Mouse (Mus musculus) Patski (cell line): ENCODE measurements around the gene Stx6. TPM values are rescaled to one million over a fixed set of nuclear protein-coding genes. Genes with fewer than 3 reads are reported as not detected.
A peak's percentile ranks its signal among the peaks of the same experiment; 100 is the strongest.
"Not testable (repeated sequence)": the region's sequence is repeated elsewhere in the genome, so short reads cannot be mapped to it uniquely, and the experiment has no call there.

Experiments used
- ATAC-seq: fragments of 100-300 bp; one replicate; pipeline ENCODE4 v1.8.0; 2021
- CTCF ChIA-PET: fragments of 350-600 bp; sonication (Branson Sonifier 250); formaldehyde crosslinking; loops from one replicate; lab custom pipeline; 2022; ENCODE audit warnings: inconsistent platforms; lab: Charles Lee
- POLR2A ChIA-PET: fragments of 350-600 bp; sonication (Branson Sonifier 250); formaldehyde crosslinking; loops from one replicate; lab custom pipeline; 2022; ENCODE audit warnings: antibody characterized with exemption, inconsistent platforms; lab: Charles Lee
- DNase-seq: peaks from one replicate; pipeline ENCODE4 v3.0.0-alpha.2; 2011; ENCODE audit warnings: low read depth, low spot score
- H3K27me3 ChIP-seq: fragments of 371-371 bp; one replicate; pipeline ENCODE4 v1.5.1; 2021
- CTCF ChIP-seq: fragments of 100-300 bp; IDR thresholded peaks from one replicate; pipeline ENCODE4 v1.5.1; 2021
- in situ Hi-C: fragments of 300-500 bp; cut with MboI; formaldehyde crosslinking; loops from 3 replicates; pipeline ENCODE4 v1.11.1; 2018; ENCODE audit warnings: low pct_unique_long_range_greater_than_20kb, mixed read lengths
- polyA plus RNA-seq: library from polyadenylated mRNA; unstranded; gene quantifications from one replicate; pipeline ENCODE4 v1.2.3, GENCODE M21; 2021

Gene Stx6
- polyA plus RNA-seq, 1 experiment from 2014 or later = 52.1 TPM

DNA sequence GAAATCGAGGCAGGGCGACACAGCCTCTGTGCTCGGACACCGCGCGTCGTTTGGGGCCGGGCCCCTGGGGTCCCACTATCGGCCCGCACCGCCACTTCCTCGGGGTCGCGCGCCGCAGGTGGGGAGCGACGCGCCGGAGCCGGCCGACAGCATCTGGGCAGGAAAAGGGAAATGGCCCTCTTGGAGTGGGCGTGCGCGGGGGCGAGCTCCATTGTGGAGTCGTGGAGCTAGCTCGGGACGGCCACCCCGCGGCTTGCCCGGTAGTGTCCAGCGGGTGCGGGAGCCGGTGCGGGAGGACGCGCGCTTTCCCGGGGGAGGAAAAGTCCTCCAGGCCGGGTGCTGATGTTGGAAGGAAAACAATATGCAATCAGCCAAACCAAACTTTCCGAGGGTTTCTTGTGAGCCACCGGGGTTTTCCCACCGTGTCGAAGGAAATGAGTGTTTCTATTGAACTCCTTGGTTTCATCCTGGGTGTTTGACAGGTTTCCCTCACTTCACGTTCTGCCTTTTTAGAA, 512 bp downstream of the Stx6 start:
- in situ Hi-C loops = no loop called here
- CTCF ChIA-PET = no interaction called here
- H3K27me3 ChIP-seq = no peaks in the 10 kb centered on the region
- DNase-seq = no peak
- no peak for TF ChIP-seq CTCF
- POLR2A ChIA-PET = interaction anchor here (0.7 to 1.0 kb wide), 2 partner anchors 62 to 759 kb away, joined by 5 to 6 read pairs; no protein-coding TSS in a partner anchor
- ATAC-seq = peak; percentile 52

DNA sequence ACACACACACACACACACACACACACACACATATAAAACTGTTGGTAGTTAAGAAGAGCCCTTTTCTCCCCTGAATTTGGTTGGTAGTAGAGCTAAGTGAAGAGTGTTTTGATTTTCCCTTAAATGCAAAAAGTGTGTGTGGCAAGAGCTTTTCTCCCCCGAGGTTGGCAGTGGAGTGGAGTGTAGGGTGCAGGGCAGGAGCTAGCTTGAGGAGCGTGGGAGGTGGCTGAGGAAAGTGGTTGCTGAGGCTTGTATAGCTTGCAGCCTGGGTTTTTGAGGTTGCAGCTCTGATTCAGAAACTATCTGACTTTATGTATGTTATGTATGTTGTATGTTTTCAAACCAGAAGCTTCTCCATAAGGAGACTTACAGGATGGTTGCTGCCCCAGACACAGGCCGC, 8.9 kb downstream of the Stx6 start:
- POLR2A ChIA-PET = no interaction called here
- in situ Hi-C loops = no loop called here
- ATAC-seq (no peak), DNase-seq (no peak)
- CTCF ChIA-PET = interaction anchor here (0.9 to 2.1 kb wide), 3 partner anchors 11 to 15 kb away, joined by 3 to 7 read pairs (median 3); no protein-coding TSS in a partner anchor
- H3K27me3 ChIP-seq = no peaks in the 10 kb centered on the region
- TF ChIP-seq CTCF = no peak

DNA sequence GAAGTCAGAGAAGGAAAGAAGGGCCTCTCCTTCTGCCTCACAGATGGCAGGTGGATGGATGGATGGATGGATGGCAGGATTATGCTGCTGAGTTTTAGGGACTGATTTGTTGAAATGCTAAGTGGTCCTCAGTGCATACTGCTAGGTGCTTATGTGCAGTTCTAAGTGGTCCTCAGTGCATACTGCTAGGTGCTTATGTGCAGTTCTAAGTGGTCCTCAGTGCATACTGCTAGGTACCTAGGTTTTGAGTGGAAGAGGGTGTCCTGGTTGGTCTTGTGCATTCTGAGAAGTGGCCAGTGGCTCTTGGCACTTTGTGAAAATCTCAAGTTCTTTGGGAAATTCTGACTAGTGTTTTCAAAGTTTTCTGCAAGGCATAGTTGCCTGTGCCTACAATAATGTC, 11.4 kb downstream of the Stx6 start:
- no peaks in the 10 kb centered on the region for H3K27me3 ChIP-seq
- POLR2A ChIA-PET = interaction anchor here (0.6 kb wide), 1 partner anchor 142 kb away, joined by 4 read pairs; no protein-coding TSS in a partner anchor
- in situ Hi-C loops = no loop called here
- CTCF ChIA-PET = interaction anchor here (1.6 kb wide), 1 partner anchor 19 kb away, joined by 5 read pairs; no protein-coding TSS in a partner anchor
- DNase-seq = no peak
- TF ChIP-seq CTCF = no peak
- no peak for ATAC-seq

DNA sequence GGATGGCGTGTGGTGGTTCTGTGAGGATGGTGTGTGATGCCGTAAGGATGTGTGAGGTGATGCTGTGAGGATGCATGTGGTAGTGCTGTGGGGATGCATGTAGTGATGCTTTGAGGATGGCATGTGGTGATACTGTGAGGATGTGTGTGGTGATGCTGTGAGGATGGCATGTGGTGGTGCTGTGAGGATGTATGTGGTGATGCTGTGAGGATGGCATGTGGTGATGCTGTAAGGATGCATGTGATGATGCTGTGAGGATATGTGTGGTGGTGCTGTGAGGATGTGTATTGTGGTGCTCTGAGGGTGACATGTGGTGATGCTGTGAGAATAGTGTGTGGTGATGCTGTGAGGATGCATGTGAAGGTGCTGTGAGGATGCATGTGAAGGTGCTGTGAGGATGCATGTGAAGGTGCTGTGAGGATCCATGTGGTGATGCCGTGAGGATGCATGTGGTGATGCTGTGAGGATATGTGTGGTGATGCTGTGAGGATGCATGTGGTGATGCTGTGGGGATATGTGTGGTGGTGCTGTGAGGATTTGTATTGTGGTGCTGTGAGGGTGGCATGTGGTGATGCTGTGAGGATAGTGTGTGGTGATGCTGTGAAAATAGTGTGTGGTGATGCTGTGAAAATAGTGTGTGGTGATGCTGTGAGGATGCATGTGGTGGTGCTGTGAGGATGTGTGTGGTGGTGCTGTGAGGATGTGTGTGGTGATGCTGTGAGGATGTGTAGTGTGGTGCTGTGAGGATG, 14.6 kb downstream of the Stx6 start:
- TF ChIP-seq CTCF = no peak
- DNase-seq = no peak
- no peak for ATAC-seq
- POLR2A ChIA-PET = no interaction called here
- no peaks in the 10 kb centered on the region for H3K27me3 ChIP-seq
- CTCF ChIA-PET = no interaction called here
- in situ Hi-C loops = no loop called here

DNA sequence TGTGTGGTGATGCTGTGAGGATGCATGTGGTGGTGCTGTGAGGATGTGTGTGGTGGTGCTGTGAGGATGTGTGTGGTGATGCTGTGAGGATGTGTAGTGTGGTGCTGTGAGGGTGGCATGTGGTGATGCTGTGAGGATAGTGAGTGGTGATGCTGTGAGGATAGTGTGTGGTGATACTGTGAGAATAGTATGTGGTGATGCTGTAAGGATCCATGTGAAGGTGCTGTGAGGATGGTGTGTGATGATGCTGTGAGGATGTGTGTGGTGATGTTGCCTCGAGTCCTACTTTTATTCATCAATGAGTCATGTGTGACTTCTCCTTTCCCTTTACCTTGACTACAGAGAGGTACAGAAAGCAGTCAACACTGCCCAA, 15.1 kb downstream of the Stx6 start:
- DNase-seq, POLR2A ChIA-PET, ATAC-seq, CTCF ChIA-PET, in situ Hi-C loops, H3K27me3 ChIP-seq: not testable (repeated sequence)

DNA sequence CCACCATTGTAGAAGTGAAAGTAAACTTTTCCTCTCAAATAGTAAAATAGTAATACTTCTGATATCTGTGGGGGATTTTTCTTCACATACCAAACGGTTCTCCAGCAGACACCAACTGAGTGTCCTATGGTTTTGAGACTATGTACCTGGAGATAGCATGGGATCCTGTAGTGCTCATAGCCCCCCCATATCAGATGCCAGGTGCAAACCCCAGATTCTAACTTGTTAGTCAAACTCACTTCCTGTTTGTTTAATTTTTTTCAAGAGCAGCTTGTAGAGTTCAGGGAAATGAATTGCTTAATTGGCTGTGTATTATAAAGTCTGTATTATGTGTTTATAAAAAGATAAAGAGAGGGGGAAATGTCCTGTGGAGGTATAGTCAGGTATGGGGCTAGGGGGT, 15.9 kb downstream of the Stx6 start:
- in situ Hi-C loops = no loop called here
- ChIA-PET CTCF (interaction anchor here (3.7 kb wide), 1 partner anchor 15 kb away, joined by 14 read pairs; no protein-coding TSS in a partner anchor), POLR2A (no interaction called here)
- TF ChIP-seq CTCF = no peak
- no peak for DNase-seq
- no peaks in the 10 kb centered on the region for H3K27me3 ChIP-seq
- no peak for ATAC-seq

DNA sequence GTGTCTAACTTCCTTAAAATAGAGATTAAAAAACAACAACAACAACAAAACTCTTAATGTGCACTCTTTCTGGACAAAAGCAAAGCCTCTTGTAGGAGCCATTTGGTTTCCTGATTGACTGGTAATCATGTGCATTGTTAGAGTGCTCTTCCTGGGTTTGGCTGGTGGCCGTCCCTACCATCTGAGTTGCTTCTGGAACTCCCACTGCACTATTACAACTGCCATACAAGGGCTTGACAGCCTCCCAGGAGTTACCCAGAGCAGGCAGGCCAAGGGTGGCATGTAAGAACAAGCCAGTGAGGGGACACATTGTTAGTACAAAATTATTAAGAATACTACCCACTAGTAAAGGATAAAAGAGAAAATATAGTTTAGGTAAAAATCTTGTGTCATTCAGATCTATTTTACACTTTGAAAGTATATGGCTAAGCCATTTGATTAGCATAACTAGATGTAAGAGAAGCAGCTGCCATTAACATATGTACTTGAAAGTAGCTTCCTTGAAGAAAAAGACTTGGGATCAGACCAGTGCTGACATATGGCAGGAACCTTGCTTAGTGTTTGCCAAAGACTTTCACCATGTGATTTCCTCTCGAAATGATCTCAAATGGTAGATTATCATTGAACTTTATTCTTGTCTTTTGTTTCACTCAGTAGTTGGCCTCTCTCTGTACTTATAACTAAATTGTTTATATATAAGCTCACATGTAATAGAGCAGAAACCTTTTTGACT, 19.8 kb downstream of the Stx6 start:
- ATAC-seq (no peak), DNase-seq (no peak)
- POLR2A ChIA-PET = interaction anchor here (0.6 kb wide), 1 partner anchor 61 kb away, joined by 4 read pairs; no protein-coding TSS in a partner anchor
- no peaks in the 10 kb centered on the region for H3K27me3 ChIP-seq
- CTCF ChIA-PET = interaction anchor here (1.6 kb wide), 1 partner anchor 10 kb away, joined by 7 read pairs; no protein-coding TSS in a partner anchor
- no peak for TF ChIP-seq CTCF
- in situ Hi-C loops = no loop called here

DNA sequence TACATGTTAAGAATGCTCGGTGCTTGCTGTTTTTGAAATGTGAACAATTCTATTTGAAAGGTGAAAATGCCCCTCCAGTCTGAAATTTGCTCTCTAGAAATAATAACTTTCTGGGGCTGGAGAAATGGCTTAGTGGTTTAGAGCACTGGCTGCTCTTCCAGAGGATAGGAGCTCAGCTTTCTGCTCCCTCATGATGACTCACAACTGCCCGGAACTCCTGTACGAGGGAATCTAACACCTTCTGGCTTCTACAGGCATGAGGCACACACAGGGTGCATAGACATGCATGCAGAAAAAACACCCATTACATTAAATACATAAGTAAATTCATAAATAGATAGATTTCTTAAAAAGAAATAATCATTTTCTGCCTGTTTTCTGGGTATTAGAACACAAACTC, 25.7 kb downstream of the Stx6 start:
- TF ChIP-seq CTCF = no peak
- POLR2A ChIA-PET = no interaction called here
- CTCF ChIA-PET = interaction anchor here (1.3 kb wide), 1 partner anchor 9 kb away, joined by 3 read pairs; no protein-coding TSS in a partner anchor
- no peaks in the 10 kb centered on the region for H3K27me3 ChIP-seq
- DNase-seq (no peak), ATAC-seq (no peak)
- in situ Hi-C loops = no loop called here

DNA sequence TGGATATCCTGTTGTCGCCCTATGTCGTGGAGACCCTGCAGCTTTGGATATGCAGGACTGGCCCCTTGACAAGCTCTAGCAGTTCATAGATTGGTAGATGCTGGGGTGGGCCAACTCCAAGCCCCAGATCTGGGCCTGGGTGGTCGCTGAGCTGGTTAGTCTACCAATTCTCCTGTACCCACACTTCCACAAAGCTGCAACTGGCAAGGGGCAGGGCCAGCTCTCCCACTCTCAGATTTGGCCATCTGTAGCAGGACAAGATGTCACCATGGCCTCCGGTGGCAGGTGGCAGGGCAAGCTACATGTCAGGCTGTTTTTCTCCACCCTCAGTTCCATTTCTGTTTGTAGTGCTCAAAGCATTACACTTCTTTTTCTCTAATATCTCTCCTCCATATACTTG, 30.1 kb downstream of the Stx6 start:
- in situ Hi-C loops = no loop called here
- TF ChIP-seq CTCF = no peak
- DNase-seq (no peak), ATAC-seq (no peak)
- no peaks in the 10 kb centered on the region for H3K27me3 ChIP-seq
- ChIA-PET CTCF (interaction anchor here (1.6 to 3.7 kb wide), 2 partner anchors 13 to 19 kb away, joined by 5 to 14 read pairs; no protein-coding TSS in a partner anchor), POLR2A (no interaction called here)

DNA sequence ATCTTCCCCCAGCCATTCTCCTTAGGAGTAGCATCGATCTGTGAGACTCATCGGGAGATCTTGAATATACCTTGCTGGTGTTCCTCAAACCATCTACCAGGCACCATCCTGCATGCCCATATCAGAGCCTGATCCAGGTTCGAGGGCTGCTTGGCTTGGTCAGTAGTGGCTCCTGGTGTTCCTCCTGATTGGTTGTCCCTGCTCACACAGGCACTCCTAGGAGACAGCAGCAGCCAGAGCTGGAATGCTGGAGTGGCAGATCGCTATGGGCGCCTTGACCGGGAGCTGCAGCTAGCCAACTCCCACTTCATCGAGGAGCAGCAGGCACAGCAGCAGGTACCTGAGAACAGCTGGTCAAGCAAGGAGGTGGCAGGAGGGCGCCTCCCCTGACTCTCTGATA, 32.7 kb downstream of the Stx6 start:
- H3K27me3 ChIP-seq = no peaks in the 10 kb centered on the region
- POLR2A ChIA-PET = interaction anchor here (0.6 to 1.0 kb wide), 2 partner anchors 10 to 112 kb away, joined by 3 to 5 read pairs; no protein-coding TSS in a partner anchor
- ATAC-seq (no peak), DNase-seq (no peak)
- in situ Hi-C loops = no loop called here
- TF ChIP-seq CTCF = no peak
- CTCF ChIA-PET = interaction anchor here (1.2 to 1.6 kb wide), 3 partner anchors 15 to 20 kb away, joined by 3 to 4 read pairs (median 4); no protein-coding TSS in a partner anchor
